8 mouse cellular contexts compared by ENCODE assay signal in genomic region chr9:122568691-122569441, GRCm38 (mm10).
DNase-seq lines count a peak whose midpoint lies in the region; ATAC-seq and TF ChIP-seq lines count a peak whose summit lies in the region.

No protein-coding gene starts in this region.

- H3K4me1 ChIP-seq in kidney, embryonic 15.5 days = peaks cover 38% of the 10 kb centered on the region
- peaks cover 1% of the 10 kb centered on the region; the same call in 1 of the 2 replicates for H3K4me1 ChIP-seq in cortical plate, adult 2 months (ENCODE audit: control insufficient read depth, insufficient read depth, low read length)
- H3K4me1 ChIP-seq in neural tube, embryonic 12.5 days = peaks cover 25% of the 10 kb centered on the region

- peak overlapping the region; percentile 76 for H3K4me2 ChIP-seq in kidney, embryonic 15.5 days
- H3K4me2 ChIP-seq in neural tube, embryonic 12.5 days (replicated peaks) = peak overlapping the region; percentile 89

- no peak overlapping the region for H3K27ac ChIP-seq in kidney, embryonic 15.5 days
- peak overlapping the region; percentile 60 for H3K27ac ChIP-seq in cortical plate, adult 2 months (ENCODE audit: insufficient read depth, low read length)
- no peak overlapping the region for H3K27ac ChIP-seq in neural tube, embryonic 12.5 days

- no peak for TF ChIP-seq CTCF in cortical plate, adult 2 months (IDR thresholded peaks at IDR 0.05; ENCODE audit: extremely low read depth, insufficient read depth, low read length)

- intact Hi-C loops in left cerebral cortex, postnatal 10 days (cut with DNase I) = loop anchor here (2.0 to 5.0 kb wide), 2 partner anchors 146 to 158 kb away; no protein-coding TSS in a partner anchor

- peak overlapping the region; percentile 38 for H3K4me3 ChIP-seq in kidney, embryonic 15.5 days (replicated peaks)
- peak overlapping the region; percentile 47 for H3K4me3 ChIP-seq in cortical plate, adult 2 months (ENCODE audit: insufficient read depth, low read length)
- H3K4me3 ChIP-seq in neural tube, embryonic 12.5 days = peak overlapping the region; percentile 43

- no peak overlapping the region for H3K9ac ChIP-seq in kidney, embryonic 15.5 days
- peak overlapping the region; percentile 51 for H3K9ac ChIP-seq in neural tube, embryonic 12.5 days

- 0 out of 2 replicates have a peak, but pooled peaks have one; percentile 6 for TF ChIP-seq POLR2A in cortical plate, adult 2 months (IDR thresholded peaks at IDR 0.05; ENCODE audit: extremely low read depth, insufficient read depth, low read length)

- H3K36me3 ChIP-seq in kidney, embryonic 15.5 days = no peaks in the 10 kb centered on the region
- no peaks in the 10 kb centered on the region for H3K36me3 ChIP-seq in neural tube, embryonic 12.5 days

- whole genome bisulfite sequencing in kidney, embryonic 15.5 days = under 1% methylated on average over 67 of the region's 68 CpGs
- WGBS in neural tube, embryonic 12.5 days = under 1% methylated on average over 68 of the region's 68 CpGs

- H3K9me3 ChIP-seq in kidney, embryonic 15.5 days (replicated peaks) = no peaks in the 10 kb centered on the region
- no peaks in the 10 kb centered on the region for H3K9me3 ChIP-seq in neural tube, embryonic 12.5 days

- ATAC-seq in kidney, embryonic 15.5 days (replicated peaks; ENCODE audit: low FRiP score) = 0 out of 2 replicates have a peak, but pooled peaks have one; percentile 27
- peak; percentile 19 for ATAC-seq in neural tube, embryonic 12.5 days (ENCODE audit: low FRiP score, low read depth)

- DNase-seq in kidney, adult 11 months = no peak
- peak; percentile 56 to 70 for DNase-seq in frontal cortex, postnatal 10 days (ENCODE audit: low spot score in 2 of 2)
- DNase-seq in left cerebral cortex, postnatal 10 days (ENCODE audit: extremely low spot score in 1 of 2, low spot score in 2 of 2) = peak; percentile 52 to 78
- DNase-seq in thymus, postnatal 14 days = no peak
- no peak for DNase-seq in urinary bladder, postnatal 25 days (ENCODE audit: low spot score)

- H3K27me3 ChIP-seq in kidney, embryonic 15.5 days = peaks cover 90% of the 10 kb centered on the region
- peaks cover 69% of the 10 kb centered on the region for H3K27me3 ChIP-seq in neural tube, embryonic 12.5 days (replicated peaks)

Comparison
In these comparisons a context has a peak if more than half of its experiments do, and no peak if none do; other contexts are left out.
1. DNase-seq: peak in frontal cortex, postnatal 10 days (2 of 2) and left cerebral cortex, postnatal 10 days (2 of 2); none in kidney, adult 11 months (single experiment), thymus, postnatal 14 days (single experiment) and urinary bladder, postnatal 25 days (single experiment).
2. Peak in every context shown above with its lines, with median percentiles within 50 percentile points of each other: H3K4me3 ChIP-seq.